Mouse (Mus musculus) spleen, adult 12 weeks (tissue): ENCODE results near the gene Pomp.

Experiments
- DNase-seq: peaks from one replicate; pipeline ENCODE4 v3.0.0; 2022; ENCODE audit warnings: low spot score

Gene Pomp

GRCm38 (mm10) chr5:147860449-147861261 is at the start of gene Pomp:
Gene Pomp (plus strand): TSS chr5:147860461.
- peak; percentile 73 for DNase-seq

GRCm38 (mm10) chr5:147812255-147813040 is 47.8 kb upstream of the Pomp start:
- DNase-seq = no peak

GRCm38 (mm10) chr5:147814971-147815370 is 45.3 kb upstream of the Pomp start:
- no peak for DNase-seq

- no peak for DNase-seq
Measured at GRCm38 (mm10) chr5:147815592-147815991, 44.7 kb upstream of the Pomp start.

- DNase-seq = no peak
Measured at GRCm38 (mm10) chr5:147816465-147816864, 43.8 kb upstream of the Pomp start.

GRCm38 (mm10) chr5:147817747-147818496 is 42.3 kb upstream of the Pomp start:
- no peak for DNase-seq

GRCm38 (mm10) chr5:147818866-147819265 is 41.4 kb upstream of the Pomp start:
- DNase-seq = no peak

- DNase-seq = no peak
Measured at GRCm38 (mm10) chr5:147819895-147820294, 40.4 kb upstream of the Pomp start.

GRCm38 (mm10) chr5:147824021-147824605 is 36.1 kb upstream of the Pomp start:
- DNase-seq = no peak

- no peak for DNase-seq
Measured at GRCm38 (mm10) chr5:147825375-147825969, 34.8 kb upstream of the Pomp start.

GRCm38 (mm10) chr5:147826091-147826490 is 34.2 kb upstream of the Pomp start:
- DNase-seq = no peak

- no peak for DNase-seq
Measured at GRCm38 (mm10) chr5:147826546-147826945, 33.7 kb upstream of the Pomp start.

GRCm38 (mm10) chr5:147828846-147829245 is 31.4 kb upstream of the Pomp start:
- DNase-seq = no peak

GRCm38 (mm10) chr5:147832842-147833241 is 27.4 kb upstream of the Pomp start:
- no peak for DNase-seq

GRCm38 (mm10) chr5:147834841-147835500 is 25.3 kb upstream of the Pomp start:
- no peak for DNase-seq

GRCm38 (mm10) chr5:147839418-147839817 is 20.8 kb upstream of the Pomp start:
- no peak for DNase-seq

- DNase-seq = no peak
Measured at GRCm38 (mm10) chr5:147843340-147843739, 16.9 kb upstream of the Pomp start.

- no peak for DNase-seq
Measured at GRCm38 (mm10) chr5:147845319-147845718, 14.9 kb upstream of the Pomp start.

GRCm38 (mm10) chr5:147847361-147847760 is 12.9 kb upstream of the Pomp start:
- DNase-seq = no peak

- DNase-seq = peak; percentile 7
Measured at GRCm38 (mm10) chr5:147848164-147848863, 11.9 kb upstream of the Pomp start.
